Mouse (Mus musculus): ENCODE data around the gene B3galt5.

DNA sequence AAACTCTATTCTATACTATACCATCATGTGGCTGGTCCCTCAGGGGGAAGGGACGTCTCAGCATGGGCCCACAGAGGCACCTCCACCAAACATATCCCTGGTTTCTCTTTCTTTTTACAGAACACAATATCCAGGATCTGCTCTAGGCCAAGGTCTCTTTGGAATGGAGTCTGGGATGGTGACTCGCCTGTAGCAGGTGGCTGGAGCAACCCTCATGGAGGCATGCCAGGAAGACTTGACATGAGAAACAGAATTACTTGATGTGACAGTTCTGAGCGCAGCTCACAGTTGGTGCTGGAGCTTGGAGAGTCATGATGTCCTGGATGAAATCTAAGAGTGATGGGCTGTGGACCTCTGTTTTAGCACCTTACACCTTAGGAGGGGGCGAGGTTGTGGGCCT is 104.0 kb downstream of the B3galt5 start:
- TF ChIP-seq POLR2A (IDR thresholded peaks at IDR 0.05; ENCODE audit: borderline replicate concordance, control insufficient read depth, low read depth, low read length), result no peak
- no peak for TF ChIP-seq CTCF (IDR thresholded peaks at IDR 0.05; ENCODE audit: control insufficient read depth, insufficient read depth, low read length)

Measured in bone marrow, adult 2 months (tissue).